Mouse (Mus musculus): ENCODE results near the gene 1190007I07Rik. TPM values are rescaled to one million over a fixed set of nuclear protein-coding genes. Genes with fewer than 3 reads are reported as not detected.

The 1190007I07Rik gene
- 47.2 and 53.2 TPM in 2 replicates for polyA plus RNA-seq (2012; rRNA removed)

GRCm38 (mm10) chr10:82622671-82623552 lies at the start of gene 1190007I07Rik:
TSS of gene 1190007I07Rik (minus strand) at chr10:82623228.
- H3K4me1 ChIP-seq (ENCODE audit: control insufficient read depth, insufficient read depth, low read length), result peaks cover 2% of the 10 kb centered on the region; the same call in 1 of the 2 replicates
- H3K27me3 ChIP-seq (replicated peaks; ENCODE audit: control insufficient read depth, insufficient read depth, low read length), result no peaks in the 10 kb centered on the region
- TF ChIP-seq POLR2A (IDR thresholded peaks at IDR 0.05; ENCODE audit: low read depth, low read length) (no peak), CTCF (conservative IDR thresholded peaks at IDR 0.05; ENCODE audit: insufficient read depth, insufficient read length, low read depth, low read length) (no peak)
- H3K4me3 ChIP-seq (ENCODE audit: insufficient read depth, low read depth, low read length), result peak within 1 kb of the TSS; percentile 76
- under 1% methylated on average over 61 of the region's 61 CpGs for WGBS
- H3K36me3 ChIP-seq (ENCODE audit: control insufficient read depth, insufficient read depth, low read length), result no peaks in the 10 kb centered on the region
- DNase-seq, result peak; percentile 97
- H3K27ac ChIP-seq (ENCODE audit: insufficient read depth, low read depth, low read length), result peak within 1 kb of the TSS; percentile 75

GRCm38 (mm10) chr10:82670205-82670604 lies 47.2 kb upstream of the 1190007I07Rik start:
- no peak for DNase-seq
- 73% methylated on average over 6 of the region's 6 CpGs for WGBS
- no peak for TF ChIP-seq POLR2A (IDR thresholded peaks at IDR 0.05; ENCODE audit: low read depth, low read length)
- no peak for TF ChIP-seq CTCF (conservative IDR thresholded peaks at IDR 0.05; ENCODE audit: insufficient read depth, insufficient read length, low read depth, low read length)
- Histone ChIP-seq H3K27ac (ENCODE audit: insufficient read depth, low read depth, low read length) (no peak overlapping the region), H3K4me3 (ENCODE audit: insufficient read depth, low read depth, low read length) (no peak overlapping the region), H3K36me3 (ENCODE audit: control insufficient read depth, insufficient read depth, low read length) (no peaks in the 10 kb centered on the region), H3K27me3 (replicated peaks; ENCODE audit: control insufficient read depth, insufficient read depth, low read length) (no peaks in the 10 kb centered on the region), H3K4me1 (ENCODE audit: control insufficient read depth, insufficient read depth, low read length) (no peaks in the 10 kb centered on the region)

GRCm38 (mm10) chr10:82666436-82667234 lies 43.6 kb upstream of the 1190007I07Rik start:
- WGBS, result 17% methylated on average over 22 of the region's 22 CpGs
- H3K4me1 ChIP-seq (ENCODE audit: control insufficient read depth, insufficient read depth, low read length), result no peaks in the 10 kb centered on the region
- no peak overlapping the region for H3K4me3 ChIP-seq (ENCODE audit: insufficient read depth, low read depth, low read length)
- TF ChIP-seq CTCF (conservative IDR thresholded peaks at IDR 0.05; ENCODE audit: insufficient read depth, insufficient read length, low read depth, low read length) (peak; percentile 96), POLR2A (IDR thresholded peaks at IDR 0.05; ENCODE audit: low read depth, low read length) (no peak)
- no peaks in the 10 kb centered on the region for H3K36me3 ChIP-seq (ENCODE audit: control insufficient read depth, insufficient read depth, low read length)
- H3K27ac ChIP-seq (ENCODE audit: insufficient read depth, low read depth, low read length), result no peak overlapping the region
- H3K27me3 ChIP-seq (replicated peaks; ENCODE audit: control insufficient read depth, insufficient read depth, low read length), result no peaks in the 10 kb centered on the region
- peak; percentile 87 for DNase-seq

GRCm38 (mm10) chr10:82665951-82666350 lies 42.9 kb upstream of the 1190007I07Rik start:
- 61% methylated on average over 3 of the region's 3 CpGs for WGBS
- TF ChIP-seq CTCF (conservative IDR thresholded peaks at IDR 0.05; ENCODE audit: insufficient read depth, insufficient read length, low read depth, low read length), result no peak
- no peak for TF ChIP-seq POLR2A (IDR thresholded peaks at IDR 0.05; ENCODE audit: low read depth, low read length)
- no peak for DNase-seq
- H3K27ac ChIP-seq (ENCODE audit: insufficient read depth, low read depth, low read length), result no peak overlapping the region
- no peaks in the 10 kb centered on the region for H3K4me1 ChIP-seq (ENCODE audit: control insufficient read depth, insufficient read depth, low read length)
- no peaks in the 10 kb centered on the region for H3K36me3 ChIP-seq (ENCODE audit: control insufficient read depth, insufficient read depth, low read length)
- H3K4me3 ChIP-seq (ENCODE audit: insufficient read depth, low read depth, low read length), result no peak overlapping the region
- H3K27me3 ChIP-seq (replicated peaks; ENCODE audit: control insufficient read depth, insufficient read depth, low read length), result no peaks in the 10 kb centered on the region

- TF ChIP-seq POLR2A (IDR thresholded peaks at IDR 0.05; ENCODE audit: low read depth, low read length) (no peak), CTCF (conservative IDR thresholded peaks at IDR 0.05; ENCODE audit: insufficient read depth, insufficient read length, low read depth, low read length) (no peak)
- no peaks in the 10 kb centered on the region for H3K27me3 ChIP-seq (replicated peaks; ENCODE audit: control insufficient read depth, insufficient read depth, low read length)
- no peak overlapping the region for H3K4me3 ChIP-seq (ENCODE audit: insufficient read depth, low read depth, low read length)
- no peaks in the 10 kb centered on the region for H3K36me3 ChIP-seq (ENCODE audit: control insufficient read depth, insufficient read depth, low read length)
- H3K4me1 ChIP-seq (ENCODE audit: control insufficient read depth, insufficient read depth, low read length), result no peaks in the 10 kb centered on the region
- H3K27ac ChIP-seq (ENCODE audit: insufficient read depth, low read depth, low read length), result no peak overlapping the region
- WGBS, result 80% methylated on average over 2 of the region's 2 CpGs
- no peak for DNase-seq
Measured at GRCm38 (mm10) chr10:82663289-82663688, 40.3 kb upstream of the 1190007I07Rik start.

- no peak for DNase-seq
- Histone ChIP-seq H3K4me1 (ENCODE audit: control insufficient read depth, insufficient read depth, low read length) (no peaks in the 10 kb centered on the region), H3K36me3 (ENCODE audit: control insufficient read depth, insufficient read depth, low read length) (no peaks in the 10 kb centered on the region), H3K4me3 (ENCODE audit: insufficient read depth, low read depth, low read length) (no peak overlapping the region), H3K27ac (ENCODE audit: insufficient read depth, low read depth, low read length) (no peak overlapping the region), H3K27me3 (replicated peaks; ENCODE audit: control insufficient read depth, insufficient read depth, low read length) (no peaks in the 10 kb centered on the region)
- TF ChIP-seq CTCF (conservative IDR thresholded peaks at IDR 0.05; ENCODE audit: insufficient read depth, insufficient read length, low read depth, low read length) (no peak), POLR2A (IDR thresholded peaks at IDR 0.05; ENCODE audit: low read depth, low read length) (no peak)
- 66% methylated on average over 14 of the region's 14 CpGs for WGBS
Measured at GRCm38 (mm10) chr10:82662267-82662990, 39.4 kb upstream of the 1190007I07Rik start.
